Mouse (Mus musculus): ENCODE data around the gene Unc45b. TPM values are rescaled to one million over a fixed set of nuclear protein-coding genes. Genes with fewer than 3 reads are reported as not detected.

Gene Unc45b
- total and polyA plus RNA-seq, 3 experiments = 0.08 to 0.26 TPM; not detected in 1

GRCm38 (mm10) chr11:82959613-82960012 lies 49.3 kb downstream of the Unc45b start:
- dilution Hi-C loops (cut with MboI; ENCODE audit: extremely low pct_ligation_motif_present, extremely low pct_unique_long_range_greater_than_20kb, low sequenced_read_pairs) (no loop called here), in situ Hi-C loops (cut with MboI; ENCODE audit: low pct_ligation_motif_present, low pct_unique_long_range_greater_than_20kb, low sequenced_read_pairs) (no loop called here)
- Histone ChIP-seq H3K9me3 (replicated peaks; ENCODE audit: low read length) (no peaks in the 10 kb centered on the region), H3K36me3 (replicated peaks in 1 of 2; ENCODE audit: control insufficient read depth in 1 of 2, insufficient read depth in 1 of 2, low read length in 1 of 2) (no peaks in the 10 kb centered on the region), H3K79me2 (replicated peaks; ENCODE audit: control insufficient read depth, extremely low read depth, insufficient read depth, poor library complexity, severe bottlenecking) (no peaks in the 10 kb centered on the region), H3K4me3 (replicated peaks in 1 of 3; ENCODE audit: low read depth in 2 of 3, low read length in 2 of 3, poor library complexity in 1 of 3) (no peak overlapping the region), H3K4me2 (ENCODE audit: insufficient read depth, low read depth, poor library complexity, severe bottlenecking) (no peak overlapping the region), H3K27ac (ENCODE audit: insufficient read depth, low read depth) (no peak overlapping the region), H3K9ac (ENCODE audit: insufficient read depth, low read depth) (no peak overlapping the region), H3K4me1 (ENCODE audit: control insufficient read depth in 1 of 2, insufficient read depth in 2 of 2) (peaks cover 9 to 22% of the 10 kb centered on the region in 2 experiments), H3K27me3 (replicated peaks) (peaks cover 12% of the 10 kb centered on the region)
- DNase-seq (ENCODE audit: extremely low read depth) = peak; percentile 66
- TF ChIP-seq ZC3H11A (IDR thresholded peaks at IDR 0.05; ENCODE audit: low read depth, low read length) = 0 out of 2 replicates have a peak, but pooled peaks have one; percentile 40
- peak; percentile 67 for TF ChIP-seq BHLHE40 (IDR thresholded peaks at IDR 0.05; ENCODE audit: low read depth, low read length)
- TF ChIP-seq CTCF (conservative IDR thresholded peaks at IDR 0.05 in 1 of 2, IDR thresholded peaks at IDR 0.05 in 1 of 2; ENCODE audit: low read depth in 2 of 2, low read length in 2 of 2) = peak; percentile 78 to 83; a peak in 3 of 4 replicates
- no peak for TF ChIP-seq USF1 (IDR thresholded peaks at IDR 0.05; ENCODE audit: low read depth, low read length)
- no peak for TF ChIP-seq KAT2A (IDR thresholded peaks at IDR 0.05; ENCODE audit: insufficient replicate concordance, low read length)
- TF ChIP-seq RAD21 (IDR thresholded peaks at IDR 0.05; ENCODE audit: low read depth, low read length) = peak; percentile 67
- 0 out of 2 replicates have a peak, but pooled peaks have one; percentile 39 for TF ChIP-seq SIN3A (IDR thresholded peaks at IDR 0.05; ENCODE audit: low read length)
- TF ChIP-seq MYC (IDR thresholded peaks at IDR 0.05; ENCODE audit: low read depth, low read length) = 0 out of 2 replicates have a peak, but pooled peaks have one; percentile 17
- TF ChIP-seq JUN (IDR thresholded peaks at IDR 0.05; ENCODE audit: insufficient read depth, low read depth, low read length) = no peak
- peak; percentile 82 for TF ChIP-seq SMC3 (IDR thresholded peaks at IDR 0.05; ENCODE audit: low read depth, low read length)
- 0 out of 2 replicates have a peak, but pooled peaks have one; percentile 18 for TF ChIP-seq TCF12 (IDR thresholded peaks at IDR 0.05; ENCODE audit: low read depth, low read length)

- in situ Hi-C loops (cut with MboI; ENCODE audit: low pct_ligation_motif_present, low pct_unique_long_range_greater_than_20kb, low sequenced_read_pairs) (no loop called here), dilution Hi-C loops (cut with MboI; ENCODE audit: extremely low pct_ligation_motif_present, extremely low pct_unique_long_range_greater_than_20kb, low sequenced_read_pairs) (no loop called here)
- peak overlapping the region; percentile 75 for H3K4me2 ChIP-seq (ENCODE audit: insufficient read depth, low read depth, poor library complexity, severe bottlenecking)
- no peaks in the 10 kb centered on the region for H3K36me3 ChIP-seq (replicated peaks in 1 of 2; ENCODE audit: control insufficient read depth in 1 of 2, insufficient read depth in 1 of 2, low read length in 1 of 2)
- no peak for TF ChIP-seq POLR2AphosphoS2 (IDR thresholded peaks at IDR 0.05; ENCODE audit: low read depth, low read length)
- no peaks in the 10 kb centered on the region for H3K79me2 ChIP-seq (replicated peaks; ENCODE audit: control insufficient read depth, extremely low read depth, insufficient read depth, poor library complexity, severe bottlenecking)
- H3K27me3 ChIP-seq (replicated peaks) = peaks cover 12% of the 10 kb centered on the region
- H3K4me3 ChIP-seq (replicated peaks in 1 of 3; ENCODE audit: low read depth in 2 of 3, low read length in 2 of 3, poor library complexity in 1 of 3) = no peak overlapping the region
- no peak for DNase-seq (ENCODE audit: extremely low read depth)
- no peaks in the 10 kb centered on the region for H3K9me3 ChIP-seq (replicated peaks; ENCODE audit: low read length)
- H3K27ac ChIP-seq (ENCODE audit: insufficient read depth, low read depth) = no peak overlapping the region
- H3K4me1 ChIP-seq (ENCODE audit: control insufficient read depth in 1 of 2, insufficient read depth in 2 of 2) = peaks cover 9 to 20% of the 10 kb centered on the region in 2 experiments
- peak overlapping the region; percentile 5; the same call in 1 of the 2 replicates for H3K9ac ChIP-seq (ENCODE audit: insufficient read depth, low read depth)
Measured at GRCm38 (mm10) chr11:82961743-82962142, 51.4 kb downstream of the Unc45b start.

- DNase-seq (ENCODE audit: extremely low read depth) = peak; percentile 64
- H3K79me2 ChIP-seq (replicated peaks; ENCODE audit: control insufficient read depth, extremely low read depth, insufficient read depth, poor library complexity, severe bottlenecking) = no peaks in the 10 kb centered on the region
- no peak overlapping the region for H3K4me3 ChIP-seq (replicated peaks in 1 of 3; ENCODE audit: low read depth in 2 of 3, low read length in 2 of 3, poor library complexity in 1 of 3)
- no peaks in the 10 kb centered on the region for H3K9me3 ChIP-seq (replicated peaks; ENCODE audit: low read length)
- H3K9ac ChIP-seq (ENCODE audit: insufficient read depth, low read depth) = peak overlapping the region; percentile 5; the same call in 1 of the 2 replicates
- dilution Hi-C loops (cut with MboI; ENCODE audit: extremely low pct_ligation_motif_present, extremely low pct_unique_long_range_greater_than_20kb, low sequenced_read_pairs) = no loop called here
- in situ Hi-C loops (cut with MboI; ENCODE audit: low pct_ligation_motif_present, low pct_unique_long_range_greater_than_20kb, low sequenced_read_pairs) = no loop called here
- peak overlapping the region; percentile 75 for H3K4me2 ChIP-seq (ENCODE audit: insufficient read depth, low read depth, poor library complexity, severe bottlenecking)
- no peaks in the 10 kb centered on the region for H3K36me3 ChIP-seq (replicated peaks in 1 of 2; ENCODE audit: control insufficient read depth in 1 of 2, insufficient read depth in 1 of 2, low read length in 1 of 2)
- no peak overlapping the region for H3K27ac ChIP-seq (ENCODE audit: insufficient read depth, low read depth)
- H3K4me1 ChIP-seq (ENCODE audit: control insufficient read depth in 1 of 2, insufficient read depth in 2 of 2) = peaks cover 9 to 25% of the 10 kb centered on the region in 2 experiments
- H3K27me3 ChIP-seq (replicated peaks) = peaks cover 12% of the 10 kb centered on the region
- TF ChIP-seq RCOR1 (conservative IDR thresholded peaks at IDR 0.05; ENCODE audit: low read depth, low read length) = no peak
- no peak for TF ChIP-seq ELF1 (IDR thresholded peaks at IDR 0.05; ENCODE audit: low read depth, low read length)
- no peak for TF ChIP-seq PAX5 (IDR thresholded peaks at IDR 0.05; ENCODE audit: low read length)
- no peak for TF ChIP-seq IRF4 (IDR thresholded peaks at IDR 0.05; ENCODE audit: low read depth, low read length)
- no peak for TF ChIP-seq SMC3 (IDR thresholded peaks at IDR 0.05; ENCODE audit: low read depth, low read length)
- TF ChIP-seq MYC (IDR thresholded peaks at IDR 0.05; ENCODE audit: low read depth, low read length) = no peak
- no peak for TF ChIP-seq KAT2A (IDR thresholded peaks at IDR 0.05; ENCODE audit: insufficient replicate concordance, low read length)
- no peak for TF ChIP-seq UBTF (IDR thresholded peaks at IDR 0.05; ENCODE audit: low read depth, low read length)
- TF ChIP-seq POLR2AphosphoS2 (IDR thresholded peaks at IDR 0.05; ENCODE audit: low read depth, low read length) = no peak
- no peak for TF ChIP-seq CHD2 (IDR thresholded peaks at IDR 0.05; ENCODE audit: low read length)
- no peak for TF ChIP-seq ZMIZ1 (IDR thresholded peaks at IDR 0.05; ENCODE audit: low read depth, low read length)
- TF ChIP-seq BHLHE40 (IDR thresholded peaks at IDR 0.05; ENCODE audit: low read depth, low read length) = peak; percentile 20; the same call in 1 of the 2 replicates
- no peak for TF ChIP-seq HCFC1 (IDR thresholded peaks at IDR 0.05; ENCODE audit: low read depth, low read length)
- TF ChIP-seq TCF12 (IDR thresholded peaks at IDR 0.05; ENCODE audit: low read depth, low read length) = no peak
- TF ChIP-seq E2F4 (IDR thresholded peaks at IDR 0.05; ENCODE audit: insufficient replicate concordance, low read depth, low read length) = no peak
- TF ChIP-seq GABPA (IDR thresholded peaks at IDR 0.05; ENCODE audit: insufficient replicate concordance, low read depth, low read length) = no peak
- no peak for TF ChIP-seq CHD1 (IDR thresholded peaks at IDR 0.05; ENCODE audit: low read depth, low read length)
- TF ChIP-seq MEF2A (IDR thresholded peaks at IDR 0.05; ENCODE audit: borderline replicate concordance, low read depth, low read length) = peak; percentile 53; the same call in 1 of the 2 replicates
Measured at GRCm38 (mm10) chr11:82962215-82962614, 51.9 kb downstream of the Unc45b start.
